Mouse (Mus musculus) lung, postnatal 0 days (tissue): ENCODE data around the gene BC025920.

Source experiments
- CTCF ChIP-seq: IDR thresholded peaks from 2 replicates; pipeline ENCODE4 v1.5.1; 2016; ENCODE audit warnings: antibody characterized with exemption, mild to moderate bottlenecking
- EP300 ChIP-seq: IDR thresholded peaks from 2 replicates; pipeline ENCODE4 v1.6.1; 2016; ENCODE audit warnings: antibody characterized with exemption, mild to moderate bottlenecking, control low read depth

- no peak for TF ChIP-seq CTCF
- TF ChIP-seq EP300, result no peak
These were observed 9.4 kb downstream of the BC025920 start for GRCm38 (mm10) chr10:81615486-81615885.
